8 mouse cellular contexts compared by ENCODE assay signal in the genomic region with DNA sequence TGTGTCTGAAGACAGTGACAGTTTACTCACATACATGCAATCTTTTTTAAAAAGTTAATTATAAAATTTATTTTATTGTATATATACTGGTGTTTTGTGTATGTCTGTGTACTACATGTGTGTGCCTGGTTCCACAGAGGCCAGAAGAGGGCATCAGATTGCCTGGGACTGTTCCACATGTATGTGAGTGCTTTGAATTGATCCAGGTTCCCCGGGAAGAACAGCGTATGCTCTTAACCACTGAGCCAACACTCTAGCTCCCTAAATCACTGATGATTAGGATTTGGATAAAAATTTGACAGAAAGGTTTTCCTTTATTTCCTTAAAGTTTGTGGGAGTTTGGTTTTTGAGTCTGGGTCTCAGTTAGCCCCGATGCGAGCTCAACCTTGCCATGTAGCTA. TPM values are rescaled to one million over a fixed set of nuclear protein-coding genes. Genes with fewer than 3 reads are reported as not detected.
A peak's percentile ranks its signal among the peaks of the same experiment; 100 is the strongest.
DNase-seq lines count a peak whose midpoint lies in the region; ATAC-seq and TF ChIP-seq lines count a peak whose summit lies in the region.

No protein-coding gene starts in this region.

- no peak for DNase-seq in heart, postnatal 4 days
- DNase-seq in CH12.LX (ENCODE audit: extremely low read depth): peak; percentile 40
- DNase-seq in embryonic facial prominence, embryonic 14.5 days (ENCODE audit: low spot score): peak; percentile 13
- DNase-seq in retina, postnatal 7 days (ENCODE audit: low read depth, low spot score): peak; percentile 4
- no peak for DNase-seq in gastrocnemius, postnatal 4 days (ENCODE audit: low spot score in 2 of 2)
- DNase-seq in left cerebral cortex, postnatal 14 days (ENCODE audit: low spot score in 2 of 2): no peak

- in situ Hi-C loops in CH12.LX (cut with MboI; ENCODE audit: low pct_ligation_motif_present, low pct_unique_long_range_greater_than_20kb, low sequenced_read_pairs): no loop called here

- H3K9ac ChIP-seq in heart, embryonic 11.5 days (ENCODE audit: low read depth, low read length): peak overlapping the region; percentile 91
- peak overlapping the region; percentile 51 for H3K9ac ChIP-seq in CH12.LX (ENCODE audit: insufficient read depth, low read depth)
- peak overlapping the region; percentile 79 for H3K9ac ChIP-seq in embryonic facial prominence, embryonic 14.5 days (ENCODE audit: low read depth, low read length)
- H3K9ac ChIP-seq in limb, embryonic 12.5 days (replicated peaks): peak overlapping the region; percentile 73; the same call in 1 of the 2 replicates

- no peaks in the 10 kb centered on the region for H3K27me3 ChIP-seq in heart, embryonic 11.5 days (ENCODE audit: control insufficient read depth, insufficient read depth, low read length)
- H3K27me3 ChIP-seq in CH12.LX (replicated peaks): no peaks in the 10 kb centered on the region
- H3K27me3 ChIP-seq in embryonic facial prominence, embryonic 14.5 days (replicated peaks; ENCODE audit: control insufficient read depth, insufficient read depth, low read length): no peaks in the 10 kb centered on the region
- no peaks in the 10 kb centered on the region for H3K27me3 ChIP-seq in limb, embryonic 12.5 days

- no peak for TF ChIP-seq POLR2A in CH12.LX (IDR thresholded peaks at IDR 0.05; ENCODE audit: low read depth, low read length)

- intact Hi-C loops in left cerebral cortex, postnatal 14 days (cut with DNase I): no loop called here

- 0 out of 2 replicates have a peak, but pooled peaks cover 6% of the 10 kb centered on the region for H3K36me3 ChIP-seq in heart, embryonic 11.5 days (ENCODE audit: control insufficient read depth, insufficient read depth, low read length)
- peaks cover 21 to 28% of the 10 kb centered on the region in 2 experiments for H3K36me3 ChIP-seq in CH12.LX (replicated peaks in 1 of 2; ENCODE audit: control insufficient read depth in 1 of 2, insufficient read depth in 1 of 2, low read length in 1 of 2)
- H3K36me3 ChIP-seq in embryonic facial prominence, embryonic 14.5 days (ENCODE audit: control insufficient read depth, insufficient read depth, low read length): peaks cover 27% of the 10 kb centered on the region
- H3K36me3 ChIP-seq in limb, embryonic 12.5 days: peaks cover 26% of the 10 kb centered on the region

- peaks cover 9% of the 10 kb centered on the region for H3K4me1 ChIP-seq in heart, embryonic 11.5 days (ENCODE audit: control insufficient read depth, insufficient read depth, low read length)
- peaks cover 0 to 29% of the 10 kb centered on the region in 2 experiments; a peak in 2 of 4 replicates for H3K4me1 ChIP-seq in CH12.LX (ENCODE audit: control insufficient read depth in 1 of 2, insufficient read depth in 2 of 2)
- peaks cover 12% of the 10 kb centered on the region for H3K4me1 ChIP-seq in embryonic facial prominence, embryonic 14.5 days (ENCODE audit: control insufficient read depth, insufficient read depth, low read length)
- peaks cover 13% of the 10 kb centered on the region for H3K4me1 ChIP-seq in limb, embryonic 12.5 days (replicated peaks)

- no peaks in the 10 kb centered on the region for H3K9me3 ChIP-seq in heart, embryonic 11.5 days (replicated peaks; ENCODE audit: control insufficient read depth, low read length)
- H3K9me3 ChIP-seq in CH12.LX (replicated peaks; ENCODE audit: low read length): no peaks in the 10 kb centered on the region
- no peaks in the 10 kb centered on the region for H3K9me3 ChIP-seq in embryonic facial prominence, embryonic 14.5 days (ENCODE audit: control insufficient read depth, low read length)
- H3K9me3 ChIP-seq in limb, embryonic 12.5 days: no peaks in the 10 kb centered on the region

- peaks cover 40% of the 10 kb centered on the region for H3K79me2 ChIP-seq in CH12.LX (replicated peaks; ENCODE audit: control insufficient read depth, extremely low read depth, insufficient read depth, poor library complexity, severe bottlenecking)

- TF ChIP-seq CTCF in CH12.LX (conservative IDR thresholded peaks at IDR 0.05 in 1 of 2, IDR thresholded peaks at IDR 0.05 in 1 of 2; ENCODE audit: low read depth in 2 of 2, low read length in 2 of 2): peak in 1 of 2 experiments; percentile 56; a peak in 2 of 4 replicates

- dilution Hi-C loops in CH12.LX (cut with MboI; ENCODE audit: extremely low pct_ligation_motif_present, extremely low pct_unique_long_range_greater_than_20kb, low sequenced_read_pairs): no loop called here

- WGBS in heart, embryonic 11.5 days (ENCODE audit: insufficient replicate concordance): 37% methylated on average over 4 of the region's 4 CpGs
- 51% methylated on average over 4 of the region's 4 CpGs for WGBS in embryonic facial prominence, embryonic 14.5 days
- WGBS in limb, embryonic 12.5 days: 46% methylated on average over 4 of the region's 4 CpGs

- peak; percentile 9 for TF ChIP-seq RAD21 in CH12.LX (IDR thresholded peaks at IDR 0.05; ENCODE audit: low read depth, low read length)

- peak overlapping the region; percentile 86 for H3K4me3 ChIP-seq in heart, embryonic 11.5 days (ENCODE audit: low read depth, low read length)
- peak overlapping the region in 1 of 3 experiments; percentile 74 for H3K4me3 ChIP-seq in CH12.LX (replicated peaks in 1 of 3; ENCODE audit: low read depth in 2 of 3, low read length in 2 of 3, poor library complexity in 1 of 3)
- H3K4me3 ChIP-seq in embryonic facial prominence, embryonic 14.5 days (ENCODE audit: low read depth, low read length): peak overlapping the region; percentile 61
- H3K4me3 ChIP-seq in limb, embryonic 12.5 days (replicated peaks): peak overlapping the region; percentile 72

- ATAC-seq in heart, embryonic 11.5 days (replicated peaks; ENCODE audit: insufficient number of reproducible peaks, low FRiP score, low TSS enrichment): no peak
- no peak for ATAC-seq in embryonic facial prominence, embryonic 14.5 days (ENCODE audit: low read depth)
- ATAC-seq in limb, embryonic 12.5 days (ENCODE audit: insufficient number of reproducible peaks, insufficient read depth, low FRiP score, low TSS enrichment, low read depth): no peak

- no peak for TF ChIP-seq EP300 in CH12.LX (IDR thresholded peaks at IDR 0.05; ENCODE audit: low read length)

- peak overlapping the region; percentile 84 for H3K27ac ChIP-seq in heart, embryonic 11.5 days (ENCODE audit: low read depth, low read length)
- H3K27ac ChIP-seq in CH12.LX (ENCODE audit: insufficient read depth, low read depth): no peak overlapping the region
- H3K27ac ChIP-seq in embryonic facial prominence, embryonic 14.5 days (replicated peaks; ENCODE audit: low read depth, low read length): peak overlapping the region; percentile 79; the same call in 1 of the 2 replicates
- peak overlapping the region; percentile 77 for H3K27ac ChIP-seq in limb, embryonic 12.5 days

- H3K4me2 ChIP-seq in heart, embryonic 11.5 days: peak overlapping the region; percentile 85
- H3K4me2 ChIP-seq in CH12.LX (ENCODE audit: insufficient read depth, low read depth, poor library complexity, severe bottlenecking): peak overlapping the region; percentile 37
- H3K4me2 ChIP-seq in embryonic facial prominence, embryonic 14.5 days (ENCODE audit: low read depth, low read length): peak overlapping the region; percentile 81
- H3K4me2 ChIP-seq in limb, embryonic 12.5 days: peak overlapping the region; percentile 78

RNA-seq across cellular contexts. Expression of a gene that starts 0.8 kb away (rescaled TPM):
- polyA plus RNA-seq in heart, embryonic 11.5 days (2014; fragmentation: Nextera tagmentation; extraction: Ambion mirVana): 131 and 133 TPM in 2 replicates
- total RNA-seq in heart, postnatal 4 days (2021): 10 to 100 TPM; 46.6 to 50.5 TPM
- total RNA-seq in CH12.LX (2012; rRNA removed): 290 and 340 TPM in 2 replicates
- total RNA-seq in CH12.LX (2014; rRNA removed): 282 and 305 TPM in 2 replicates
- 326 and 368 TPM in 2 replicates for polyA plus RNA-seq in CH12.LX (2012; ENCODE audit: insufficient read length, low read depth)
- polyA plus RNA-seq in embryonic facial prominence, embryonic 14.5 days (2014; fragmentation: Nextera tagmentation; extraction: Ambion mirVana): 128 and 143 TPM in 2 replicates
- 211 and 212 TPM in 2 replicates for polyA plus RNA-seq in limb, embryonic 12.5 days (2016; fragmentation: Nextera tagmentation; extraction: Ambion mirVana)
- total RNA-seq in gastrocnemius, postnatal 4 days (2021): 10 to 100 TPM; 43.4 to 45.2 TPM
- 10 to 100 TPM; 39.6 to 47.4 TPM for total RNA-seq in left cerebral cortex, postnatal 14 days (2021)

RNA-seq across cellular contexts. Expression of a gene that starts 27.3 kb away (rescaled TPM):
- polyA plus RNA-seq in heart, embryonic 11.5 days (2014; fragmentation: Nextera tagmentation; extraction: Ambion mirVana): 702 and 712 TPM in 2 replicates
- 100 to 1,000 TPM; 299 TPM for total RNA-seq in heart, postnatal 4 days (2021)
- total RNA-seq in CH12.LX (2012; rRNA removed) (480 and 623 TPM in 2 replicates), CH12.LX (2014; rRNA removed) (1,752 and 1,801 TPM in 2 replicates)
- 960 and 1,020 TPM in 2 replicates for polyA plus RNA-seq in CH12.LX (2012; ENCODE audit: insufficient read length, low read depth)
- polyA plus RNA-seq in embryonic facial prominence, embryonic 14.5 days (2014; fragmentation: Nextera tagmentation; extraction: Ambion mirVana): 838 and 864 TPM in 2 replicates
- polyA plus RNA-seq in limb, embryonic 12.5 days (2016; fragmentation: Nextera tagmentation; extraction: Ambion mirVana): 1,335 and 1,406 TPM in 2 replicates
- total RNA-seq in gastrocnemius, postnatal 4 days (2021): 100 to 1,000 TPM; 230 to 244 TPM
- 100 to 1,000 TPM; 338 to 354 TPM for total RNA-seq in left cerebral cortex, postnatal 14 days (2021)

RNA-seq across cellular contexts. Expression of a gene that starts 40.3 kb away (rescaled TPM):
- polyA plus RNA-seq in heart, embryonic 11.5 days (2014; fragmentation: Nextera tagmentation; extraction: Ambion mirVana): 97.7 and 104 TPM in 2 replicates
- total RNA-seq in heart, postnatal 4 days (2021): 10 to 100 TPM; 71.2 to 72.8 TPM
- total RNA-seq in CH12.LX (2012; rRNA removed) (172 and 217 TPM in 2 replicates), CH12.LX (2014; rRNA removed) (154 and 168 TPM in 2 replicates)
- polyA plus RNA-seq in CH12.LX (2012; ENCODE audit: insufficient read length, low read depth): 157 and 184 TPM in 2 replicates
- polyA plus RNA-seq in embryonic facial prominence, embryonic 14.5 days (2014; fragmentation: Nextera tagmentation; extraction: Ambion mirVana): 82.8 and 87.6 TPM in 2 replicates
- 96.0 and 106 TPM in 2 replicates for polyA plus RNA-seq in limb, embryonic 12.5 days (2016; fragmentation: Nextera tagmentation; extraction: Ambion mirVana)
- total RNA-seq in gastrocnemius, postnatal 4 days (2021): 10 to 100 TPM; 70.9 to 73.2 TPM
- total RNA-seq in left cerebral cortex, postnatal 14 days (2021): 10 to 100 TPM; 47.4 to 49.8 TPM

RNA-seq across cellular contexts. Expression of a gene that starts 40.4 kb away (rescaled TPM):
- polyA plus RNA-seq in heart, embryonic 11.5 days (2014; fragmentation: Nextera tagmentation; extraction: Ambion mirVana): 17.9 and 21.0 TPM in 2 replicates
- total RNA-seq in heart, postnatal 4 days (2021): 10 to 100 TPM; 18.3 to 20.8 TPM
- total RNA-seq in CH12.LX (2012; rRNA removed) (18.7 and 22.6 TPM in 2 replicates), CH12.LX (2014; rRNA removed) (7.7 TPM in 2 replicates)
- 37.2 and 39.8 TPM in 2 replicates for polyA plus RNA-seq in CH12.LX (2012; ENCODE audit: insufficient read length, low read depth)
- polyA plus RNA-seq in embryonic facial prominence, embryonic 14.5 days (2014; fragmentation: Nextera tagmentation; extraction: Ambion mirVana): 16.5 and 17.9 TPM in 2 replicates
- 20.3 and 21.7 TPM in 2 replicates for polyA plus RNA-seq in limb, embryonic 12.5 days (2016; fragmentation: Nextera tagmentation; extraction: Ambion mirVana)
- total RNA-seq in gastrocnemius, postnatal 4 days (2021): 10 to 100 TPM; 15.9 to 21.8 TPM
- total RNA-seq in left cerebral cortex, postnatal 14 days (2021): 10 to 100 TPM; 68.3 to 75.5 TPM

RNA-seq across cellular contexts. Expression of a gene that starts 49.2 kb away (rescaled TPM):
- 434 and 457 TPM in 2 replicates for polyA plus RNA-seq in heart, embryonic 11.5 days (2014; fragmentation: Nextera tagmentation; extraction: Ambion mirVana)
- 100 to 1,000 TPM; 559 to 561 TPM for total RNA-seq in heart, postnatal 4 days (2021)
- 294 and 358 TPM in 2 replicates for total RNA-seq in CH12.LX (2012; rRNA removed)
- 439 and 448 TPM in 2 replicates for total RNA-seq in CH12.LX (2014; rRNA removed)
- 432 and 479 TPM in 2 replicates for polyA plus RNA-seq in CH12.LX (2012; ENCODE audit: insufficient read length, low read depth)
- polyA plus RNA-seq in embryonic facial prominence, embryonic 14.5 days (2014; fragmentation: Nextera tagmentation; extraction: Ambion mirVana): 576 and 619 TPM in 2 replicates
- 512 and 557 TPM in 2 replicates for polyA plus RNA-seq in limb, embryonic 12.5 days (2016; fragmentation: Nextera tagmentation; extraction: Ambion mirVana)
- 100 to 1,000 TPM; 251 to 285 TPM for total RNA-seq in gastrocnemius, postnatal 4 days (2021)
- total RNA-seq in left cerebral cortex, postnatal 14 days (2021): 100 to 1,000 TPM; 206 TPM

Comparison
In these comparisons a context has a peak if more than half of its experiments do, and no peak if none do; other contexts are left out.
1. DNase-seq: peak in CH12.LX (single experiment), embryonic facial prominence, embryonic 14.5 days (single experiment) and retina, postnatal 7 days (single experiment); none in heart, postnatal 4 days (single experiment), gastrocnemius, postnatal 4 days (0 of 2) and left cerebral cortex, postnatal 14 days (0 of 2).
2. RNA of a gene that starts 0.8 kb away (total RNA-seq): 282 to 340 TPM in CH12.LX; 46.6 to 50.5 TPM in heart, postnatal 4 days, 39.6 to 47.4 TPM in left cerebral cortex, postnatal 14 days and 43.4 to 45.2 TPM in gastrocnemius, postnatal 4 days; every median in the first group is over 4 times any median in the second.
3. Peak in every context shown above with its lines, with median percentiles within 50 percentile points of each other: H3K4me2 ChIP-seq and H3K9ac ChIP-seq.